14 mouse cellular contexts compared by ENCODE assay signal in the genomic region with DNA sequence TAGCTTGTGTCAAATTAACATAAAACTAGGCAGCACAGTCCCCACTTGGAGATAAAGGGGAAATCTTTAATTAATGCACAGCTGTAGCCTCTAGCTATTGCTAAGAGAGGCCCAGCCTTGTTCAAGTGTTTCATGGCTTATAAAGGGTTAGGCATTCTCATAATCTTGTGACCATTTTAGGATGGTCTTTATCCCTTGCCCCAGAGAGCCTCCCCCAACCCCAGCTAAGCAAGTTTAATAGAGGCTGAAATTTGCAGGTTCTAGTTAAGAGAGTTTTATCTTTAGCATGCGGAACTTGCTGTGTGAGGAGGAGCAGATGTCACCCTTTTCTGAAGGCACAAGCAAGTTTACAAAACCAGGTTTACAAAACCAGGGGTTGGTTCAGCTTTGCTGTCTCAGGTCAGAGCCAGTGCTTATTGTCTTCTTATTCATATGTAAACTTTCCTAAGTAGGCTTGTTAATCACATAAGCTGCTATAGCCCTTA.
DNase-seq lines count a peak whose midpoint lies in the region; ATAC-seq and TF ChIP-seq lines count a peak whose summit lies in the region.
"Had no signal": no experiment of that assay in that cellular context is flagged by ENCODE, and none has a peak within 500 bp of the region (broad histone marks: within the 10 kb centered on the region; RNA-seq: fewer than 3 reads in every experiment).

No protein-coding gene starts in this region.

- H3K9ac ChIP-seq in midbrain, embryonic 12.5 days (replicated peaks) = no peak overlapping the region
- H3K9ac ChIP-seq in midbrain, postnatal 0 days (replicated peaks; ENCODE audit: low read length, poor library complexity, severe bottlenecking) = no peak overlapping the region
- H3K9ac ChIP-seq in forebrain, postnatal 0 days = no peak overlapping the region
- no peak overlapping the region for H3K9ac ChIP-seq in midbrain, embryonic 15.5 days

- 0 out of 2 replicates have a peak, but pooled peaks cover 6% of the 10 kb centered on the region for H3K36me3 ChIP-seq in midbrain, embryonic 12.5 days
- H3K36me3 ChIP-seq in midbrain, postnatal 0 days (ENCODE audit: insufficient read depth, low read length) = no peaks in the 10 kb centered on the region
- H3K36me3 ChIP-seq in forebrain, postnatal 0 days (ENCODE audit: insufficient read depth) = peaks cover 6% of the 10 kb centered on the region; the same call in 1 of the 2 replicates
- H3K36me3 ChIP-seq in midbrain, embryonic 15.5 days (replicated peaks) = no peaks in the 10 kb centered on the region

- H3K27ac ChIP-seq in midbrain, embryonic 12.5 days (replicated peaks) = peak overlapping the region; percentile 25
- H3K27ac ChIP-seq in midbrain, postnatal 0 days (ENCODE audit: low read depth, low read length) = no peak overlapping the region
- no peak overlapping the region for H3K27ac ChIP-seq in forebrain, postnatal 0 days (ENCODE audit: low read depth, low read length)
- peak overlapping the region; percentile 26; the same call in 1 of the 2 replicates for H3K27ac ChIP-seq in midbrain, embryonic 15.5 days
- H3K27ac ChIP-seq: heart, adult 2 months; kidney, postnatal 0 days; limb, embryonic 10.5 days had no signal

- TF ChIP-seq POLR2A in brain, embryonic 14.5 days (IDR thresholded peaks at IDR 0.05; ENCODE audit: borderline replicate concordance, extremely low read depth, insufficient read depth, insufficient read length, poor library complexity, severe bottlenecking) = no peak

- peaks cover 7% of the 10 kb centered on the region; the same call in 1 of the 2 replicates for H3K27me3 ChIP-seq in midbrain, embryonic 12.5 days
- no peaks in the 10 kb centered on the region for H3K27me3 ChIP-seq in midbrain, postnatal 0 days (ENCODE audit: insufficient read depth, low read length)
- H3K27me3 ChIP-seq in forebrain, postnatal 0 days (ENCODE audit: insufficient read depth, low read length) = no peaks in the 10 kb centered on the region
- no peaks in the 10 kb centered on the region for H3K27me3 ChIP-seq in midbrain, embryonic 15.5 days (replicated peaks)

- no peak overlapping the region for H3K4me2 ChIP-seq in midbrain, embryonic 12.5 days (replicated peaks)
- H3K4me2 ChIP-seq in midbrain, postnatal 0 days (ENCODE audit: low read depth, low read length, poor library complexity, severe bottlenecking) = no peak overlapping the region
- H3K4me2 ChIP-seq in forebrain, postnatal 0 days (ENCODE audit: low read depth) = no peak overlapping the region
- no peak overlapping the region for H3K4me2 ChIP-seq in midbrain, embryonic 15.5 days

- DNase-seq in midbrain, postnatal 0 days (ENCODE audit: low spot score) = no peak
- DNase-seq in brain, embryonic 14.5 days (ENCODE audit: low read depth) = peak; percentile 79
- no peak for DNase-seq in forebrain, postnatal 0 days
- no peak for DNase-seq in embryo, embryonic 10.5 days (ENCODE audit: low spot score)
- no peak for DNase-seq in kidney, adult 11 months
- no peak for DNase-seq in cerebellum, postnatal 36 days
- DNase-seq: cerebellum, adult 18-20 months; heart, adult 2 months; heart, postnatal 14 days; right cerebral cortex, postnatal 4 days had no signal

- H3K4me1 ChIP-seq in midbrain, embryonic 12.5 days = peaks cover 11% of the 10 kb centered on the region
- no peaks in the 10 kb centered on the region for H3K4me1 ChIP-seq in midbrain, postnatal 0 days (ENCODE audit: insufficient read depth, low read length)
- no peaks in the 10 kb centered on the region for H3K4me1 ChIP-seq in forebrain, postnatal 0 days (ENCODE audit: insufficient read depth)
- no peaks in the 10 kb centered on the region for H3K4me1 ChIP-seq in midbrain, embryonic 15.5 days
- H3K4me1 ChIP-seq: limb, embryonic 10.5 days had no signal

- H3K9me3 ChIP-seq in midbrain, embryonic 12.5 days = no peaks in the 10 kb centered on the region
- H3K9me3 ChIP-seq in midbrain, postnatal 0 days (ENCODE audit: low read length) = no peaks in the 10 kb centered on the region
- no peaks in the 10 kb centered on the region for H3K9me3 ChIP-seq in forebrain, postnatal 0 days (ENCODE audit: low read length)
- no peaks in the 10 kb centered on the region for H3K9me3 ChIP-seq in midbrain, embryonic 15.5 days
- H3K9me3 ChIP-seq: limb, embryonic 10.5 days had no signal

- 21% methylated on average over 1 of the region's 1 CpGs for WGBS in midbrain, embryonic 12.5 days
- 26% methylated on average over 1 of the region's 1 CpGs for WGBS in midbrain, postnatal 0 days
- WGBS in forebrain, postnatal 0 days = 26% methylated on average over 1 of the region's 1 CpGs
- WGBS in midbrain, embryonic 15.5 days = 35% methylated on average over 1 of the region's 1 CpGs

- no peak for TF ChIP-seq CTCF in midbrain, postnatal 0 days (IDR thresholded peaks at IDR 0.05)
- no peak for TF ChIP-seq CTCF in brain, embryonic 14.5 days (IDR thresholded peaks at IDR 0.05; ENCODE audit: borderline replicate concordance, extremely low read depth, insufficient read depth, insufficient read length)
- no peak for TF ChIP-seq CTCF in forebrain, postnatal 0 days (IDR thresholded peaks at IDR 0.05; ENCODE audit: low read depth)

- ATAC-seq in midbrain, embryonic 12.5 days (ENCODE audit: low FRiP score, low read depth) = peak; percentile 88
- no peak for ATAC-seq in midbrain, postnatal 0 days (ENCODE audit: low FRiP score)
- peak; percentile 53 for ATAC-seq in forebrain, postnatal 0 days
- peak; percentile 54; the same call in 1 of the 2 replicates for ATAC-seq in midbrain, embryonic 15.5 days (replicated peaks)

- H3K4me3 ChIP-seq in midbrain, embryonic 12.5 days = no peak overlapping the region
- H3K4me3 ChIP-seq in midbrain, postnatal 0 days (ENCODE audit: low read depth, low read length) = no peak overlapping the region
- H3K4me3 ChIP-seq in forebrain, postnatal 0 days (ENCODE audit: low read depth, low read length) = no peak overlapping the region
- H3K4me3 ChIP-seq in midbrain, embryonic 15.5 days = no peak overlapping the region
- H3K4me3 ChIP-seq: heart, adult 2 months; limb, embryonic 10.5 days had no signal

Comparison
In these comparisons a context has a peak if more than half of its experiments do, and no peak if none do; other contexts are left out.
1. H3K27ac ChIP-seq: peak in midbrain, embryonic 12.5 days (single experiment) and midbrain, embryonic 15.5 days (single experiment); none in midbrain, postnatal 0 days (single experiment) and forebrain, postnatal 0 days (single experiment).